Mouse (Mus musculus) lung, embryonic 16.5 days (tissue): Measurements from ENCODE around the gene Tmem164. TPM values are rescaled to one million over a fixed set of nuclear protein-coding genes. Genes with fewer than 3 reads are reported as not detected.

Experiments used
- ATAC-seq: fragments of 200-750 bp; cut with Nextera tagmentation; 2 replicates; pipeline ENCODE4 v1.8.0; 2017; ENCODE audit warnings: low read depth, mild to moderate bottlenecking, moderate library complexity
- H3K27ac ChIP-seq: fragments of 300-500 bp; sonication (generic); 2 replicates; pipeline ENCODE4 v1.5.1; 2014; ENCODE audit warnings: mild to moderate bottlenecking, control low read depth, low read length
- H3K27me3 ChIP-seq: fragments of 300-500 bp; sonication (generic); 2 replicates; pipeline ENCODE4 v1.6.1; 2014; ENCODE audit warnings: low read depth, low read length, mixed read lengths; ENCODE audit not compliant: control insufficient read depth, insufficient read depth
- H3K36me3 ChIP-seq: fragments of 300-500 bp; sonication (generic); 2 replicates; pipeline ENCODE4 v1.6.1; 2014; ENCODE audit warnings: low read length; ENCODE audit not compliant: control insufficient read depth, insufficient read depth
- H3K4me1 ChIP-seq: fragments of 300-500 bp; sonication (generic); replicated peaks from 2 replicates; pipeline ENCODE4 v1.6.1; 2014; ENCODE audit warnings: low read length, mixed read lengths; ENCODE audit not compliant: control insufficient read depth, insufficient read depth
- H3K4me2 ChIP-seq: fragments of 300-500 bp; sonication (generic); 2 replicates; pipeline ENCODE4 v1.6.1; 2014; ENCODE audit warnings: low read depth, low read length, control low read depth
- H3K4me3 ChIP-seq: fragments of 300-500 bp; sonication (generic); 2 replicates; pipeline ENCODE4 v1.5.1; 2014; ENCODE audit warnings: mild to moderate bottlenecking, low read length, control low read depth
- H3K9ac ChIP-seq: fragments of 300-500 bp; sonication (generic); 2 replicates; pipeline ENCODE4 v1.6.1; 2014; ENCODE audit warnings: low read length, control low read depth
- H3K9me3 ChIP-seq: fragments of 300-500 bp; sonication (generic); 2 replicates; pipeline ENCODE4 v1.6.1; 2016; ENCODE audit warnings: low read length; ENCODE audit not compliant: control insufficient read depth
- WGBS: fragments of 180-500 bp; shearing (Covaris S2); extraction: QIAGEN DNeasy Blood & Tissue Kit; methylation state at CpG from one replicate; pipeline ENCODE4 v1.1.7; 2014; 5-methylcytosine and 5-hydroxymethylcytosine counted together
- polyA plus RNA-seq: library from polyadenylated mRNA; unstranded; fragments of >200 nt; fragmentation: Nextera tagmentation; extraction: Ambion mirVana; gene quantifications from 2 replicates; pipeline ENCODE4 v1.2.1, GENCODE M21; 2015

Tmem164 gene
- polyA plus RNA-seq, 1 experiment from 2014 or later = 49.4 TPM

- no peak overlapping the region for H3K27ac ChIP-seq
- WGBS = 76% methylated on average over 2 of the region's 2 CpGs
Measured at GRCm38 (mm10) chrX:142725571-142725970, 44.4 kb downstream of the Tmem164 start.

GRCm38 (mm10) chrX:142726311-142726710 is 45.1 kb downstream of the Tmem164 start:
- WGBS = 66% methylated on average over 2 of the region's 2 CpGs
- ATAC-seq = no peak
- no peaks in the 10 kb centered on the region for H3K36me3 ChIP-seq
- no peak overlapping the region for H3K27ac ChIP-seq
- H3K4me1 ChIP-seq = no peaks in the 10 kb centered on the region
- H3K9ac ChIP-seq = no peak overlapping the region
- H3K27me3 ChIP-seq = no peaks in the 10 kb centered on the region
- no peaks in the 10 kb centered on the region for H3K9me3 ChIP-seq
- no peak overlapping the region for H3K4me3 ChIP-seq
- H3K4me2 ChIP-seq = no peak overlapping the region

More at GRCm38 (mm10) chrX:142725571-142725970, 44.4 kb downstream of the Tmem164 start:
- Histone ChIP-seq H3K9ac (no peak overlapping the region), H3K4me3 (no peak overlapping the region), H3K27me3 (no peaks in the 10 kb centered on the region), H3K4me2 (no peak overlapping the region), H3K9me3 (no peaks in the 10 kb centered on the region), H3K4me1 (no peaks in the 10 kb centered on the region), H3K36me3 (no peaks in the 10 kb centered on the region)
- ATAC-seq = no peak

GRCm38 (mm10) chrX:142727847-142728246 is 46.6 kb downstream of the Tmem164 start:
- H3K4me1 ChIP-seq = no peaks in the 10 kb centered on the region
- H3K27ac ChIP-seq = no peak overlapping the region
- no peaks in the 10 kb centered on the region for H3K36me3 ChIP-seq
- 79% methylated on average over 6 of the region's 6 CpGs for WGBS
- H3K4me2 ChIP-seq = no peak overlapping the region
- no peak overlapping the region for H3K4me3 ChIP-seq
- no peaks in the 10 kb centered on the region for H3K9me3 ChIP-seq
- no peak overlapping the region for H3K9ac ChIP-seq
- H3K27me3 ChIP-seq = no peaks in the 10 kb centered on the region
- no peak for ATAC-seq

- Histone ChIP-seq H3K4me2 (no peak overlapping the region), H3K4me3 (no peak overlapping the region), H3K27ac (no peak overlapping the region), H3K36me3 (no peaks in the 10 kb centered on the region), H3K9ac (no peak overlapping the region), H3K4me1 (no peaks in the 10 kb centered on the region), H3K27me3 (no peaks in the 10 kb centered on the region), H3K9me3 (no peaks in the 10 kb centered on the region)
- 89% methylated on average over 1 of the region's 1 CpGs for WGBS
- no peak for ATAC-seq
Measured at GRCm38 (mm10) chrX:142729040-142729439, 47.8 kb downstream of the Tmem164 start.

- no peak for ATAC-seq
- no peaks in the 10 kb centered on the region for H3K4me1 ChIP-seq
- no peak overlapping the region for H3K4me2 ChIP-seq
- H3K9ac ChIP-seq = no peak overlapping the region
- 63% methylated on average over 2 of the region's 2 CpGs for WGBS
- no peaks in the 10 kb centered on the region for H3K9me3 ChIP-seq
- H3K4me3 ChIP-seq = no peak overlapping the region
- H3K27me3 ChIP-seq = no peaks in the 10 kb centered on the region
- no peak overlapping the region for H3K27ac ChIP-seq
- H3K36me3 ChIP-seq = no peaks in the 10 kb centered on the region
Measured at GRCm38 (mm10) chrX:142729482-142729881, 48.3 kb downstream of the Tmem164 start.

- Histone ChIP-seq H3K9me3 (no peaks in the 10 kb centered on the region), H3K27ac (no peak overlapping the region), H3K4me3 (no peak overlapping the region), H3K9ac (no peak overlapping the region), H3K27me3 (no peaks in the 10 kb centered on the region), H3K4me2 (no peak overlapping the region), H3K36me3 (no peaks in the 10 kb centered on the region), H3K4me1 (no peaks in the 10 kb centered on the region)
- ATAC-seq = no peak
- WGBS = 69% methylated on average over 4 of the region's 4 CpGs
Measured at GRCm38 (mm10) chrX:142737099-142737498, 55.9 kb downstream of the Tmem164 start.

- H3K4me1 ChIP-seq = no peaks in the 10 kb centered on the region
- 0 out of 2 replicates have a peak, but pooled peaks have one; percentile 47 for ATAC-seq
- H3K4me2 ChIP-seq = no peak overlapping the region
- no peak overlapping the region for H3K4me3 ChIP-seq
- no peaks in the 10 kb centered on the region for H3K27me3 ChIP-seq
- H3K9ac ChIP-seq = no peak overlapping the region
- no peak overlapping the region for H3K27ac ChIP-seq
- WGBS = 66% methylated on average over 6 of the region's 6 CpGs
- H3K36me3 ChIP-seq = no peaks in the 10 kb centered on the region
- H3K9me3 ChIP-seq = no peaks in the 10 kb centered on the region
Measured at GRCm38 (mm10) chrX:142737719-142738118, 56.5 kb downstream of the Tmem164 start.

GRCm38 (mm10) chrX:142747428-142747827 is 66.2 kb downstream of the Tmem164 start:
- Histone ChIP-seq H3K27ac (no peak overlapping the region), H3K4me2 (no peak overlapping the region), H3K27me3 (no peaks in the 10 kb centered on the region), H3K4me3 (no peak overlapping the region), H3K36me3 (peaks cover 4% of the 10 kb centered on the region; the same call in 1 of the 2 replicates), H3K9me3 (no peaks in the 10 kb centered on the region), H3K4me1 (no peaks in the 10 kb centered on the region), H3K9ac (no peak overlapping the region)
- ATAC-seq = no peak

GRCm38 (mm10) chrX:142748574-142748973 is 67.4 kb downstream of the Tmem164 start:
- H3K9me3 ChIP-seq = no peaks in the 10 kb centered on the region
- no peaks in the 10 kb centered on the region for H3K27me3 ChIP-seq
- H3K27ac ChIP-seq = no peak overlapping the region
- H3K4me1 ChIP-seq = no peaks in the 10 kb centered on the region
- no peak overlapping the region for H3K4me2 ChIP-seq
- no peak for ATAC-seq
- 82% methylated on average over 3 of the region's 3 CpGs for WGBS
- H3K36me3 ChIP-seq = peaks cover 4% of the 10 kb centered on the region; the same call in 1 of the 2 replicates
- no peak overlapping the region for H3K4me3 ChIP-seq
- H3K9ac ChIP-seq = no peak overlapping the region

GRCm38 (mm10) chrX:142750775-142751174 is 69.6 kb downstream of the Tmem164 start:
- H3K4me3 ChIP-seq = no peak overlapping the region
- H3K4me1 ChIP-seq = no peaks in the 10 kb centered on the region
- peaks cover 4% of the 10 kb centered on the region; the same call in 1 of the 2 replicates for H3K36me3 ChIP-seq
- no peaks in the 10 kb centered on the region for H3K9me3 ChIP-seq
- no peak overlapping the region for H3K27ac ChIP-seq
- no peak for ATAC-seq
- H3K27me3 ChIP-seq = no peaks in the 10 kb centered on the region
- 64% methylated on average over 4 of the region's 4 CpGs for WGBS
- no peak overlapping the region for H3K4me2 ChIP-seq
- H3K9ac ChIP-seq = no peak overlapping the region
